Mouse (Mus musculus) stomach, postnatal 0 days (tissue): ENCODE measurements around the gene Ankrd13b. TPM values are rescaled to one million over a fixed set of nuclear protein-coding genes. Genes with fewer than 3 reads are reported as not detected.

Experiments used
- ATAC-seq: fragments of 200-750 bp; cut with Nextera tagmentation; 2 replicates; pipeline ENCODE4 v1.8.0; 2017; ENCODE audit not compliant: low FRiP score, low TSS enrichment
- DNase-seq: peaks from one replicate; pipeline ENCODE4 v3.0.0-alpha.2; 2016; ENCODE audit warnings: low spot score
- H3K27ac ChIP-seq: fragments of 300-500 bp; sonication (generic); replicated peaks from 2 replicates; pipeline ENCODE4 v1.5.1; 2014; ENCODE audit warnings: mild to moderate bottlenecking, control low read depth
- H3K27me3 ChIP-seq: fragments of 300-500 bp; sonication (generic); 2 replicates; pipeline ENCODE4 v1.6.1; 2014; ENCODE audit warnings: low read length; ENCODE audit not compliant: control insufficient read depth, insufficient read depth
- H3K36me3 ChIP-seq: fragments of 300-500 bp; sonication (generic); 2 replicates; pipeline ENCODE4 v1.6.1; 2014; ENCODE audit warnings: low read length, mixed read lengths; ENCODE audit not compliant: control insufficient read depth, insufficient read depth
- H3K4me1 ChIP-seq: fragments of 300-500 bp; sonication (generic); replicated peaks from 2 replicates; pipeline ENCODE4 v1.6.1; 2014; ENCODE audit warnings: antibody characterized with exemption; ENCODE audit not compliant: control insufficient read depth, insufficient read depth
- H3K4me2 ChIP-seq: fragments of 300-500 bp; sonication (generic); replicated peaks from 2 replicates; pipeline ENCODE4 v1.6.1; 2014; ENCODE audit warnings: low read depth, mild to moderate bottlenecking, control low read depth, moderate library complexity
- H3K4me3 ChIP-seq: fragments of 300-500 bp; sonication (generic); 2 replicates; pipeline ENCODE4 v1.5.1; 2014; ENCODE audit warnings: low read depth, low read length, control low read depth
- H3K9ac ChIP-seq: fragments of 300-500 bp; sonication (generic); 2 replicates; pipeline ENCODE4 v1.6.1; 2014; ENCODE audit warnings: mild to moderate bottlenecking, low read length, control low read depth, mixed read lengths
- H3K9me3 ChIP-seq: fragments of 300-500 bp; sonication (generic); 2 replicates; pipeline ENCODE4 v1.6.1; 2016; ENCODE audit warnings: low read length; ENCODE audit not compliant: control insufficient read depth
- CTCF ChIP-seq: IDR thresholded peaks from 2 replicates; pipeline ENCODE4 v1.5.1; 2016; ENCODE audit warnings: antibody characterized with exemption, low read depth, mild to moderate bottlenecking, moderate library complexity
- EP300 ChIP-seq: optimal IDR thresholded peaks from 2 replicates; pipeline ENCODE3; 2016; ENCODE audit warnings: antibody characterized with exemption
- WGBS: fragments of 180-500 bp; shearing (Covaris S2); extraction: QIAGEN DNeasy Blood & Tissue Kit; methylation state at CpG from one replicate; pipeline ENCODE4 v1.1.7; 2014; 5-methylcytosine and 5-hydroxymethylcytosine counted together
- polyA plus RNA-seq: library from polyadenylated mRNA; unstranded; fragments of >200 nt; fragmentation: Nextera tagmentation; extraction: Ambion mirVana; gene quantifications from 2 replicates; pipeline ENCODE4 v1.2.1, GENCODE M21; 2015

Gene Ankrd13b
- polyA plus RNA-seq, 1 experiment from 2014 or later, result 2.4 TPM

GRCm38 (mm10) chr11:77505291-77505980 lies 16.0 kb upstream of the Ankrd13b start:
- H3K9ac ChIP-seq, result no peak overlapping the region
- no peak overlapping the region for H3K4me2 ChIP-seq
- H3K27ac ChIP-seq, result no peak overlapping the region
- DNase-seq (no peak), ATAC-seq (no peak)
- H3K9me3 ChIP-seq, result no peaks in the 10 kb centered on the region
- 78% methylated on average over 22 of the region's 22 CpGs for WGBS
- H3K4me3 ChIP-seq, result no peak overlapping the region
- TF ChIP-seq CTCF (no peak), EP300 (no peak)
- peaks cover 33% of the 10 kb centered on the region for H3K36me3 ChIP-seq
- H3K4me1 ChIP-seq, result peaks cover 3% of the 10 kb centered on the region; the same call in 1 of the 2 replicates
- H3K27me3 ChIP-seq, result no peaks in the 10 kb centered on the region

GRCm38 (mm10) chr11:77504377-77504776 lies 14.9 kb upstream of the Ankrd13b start:
- TF ChIP-seq EP300 (no peak), CTCF (no peak)

GRCm38 (mm10) chr11:77503511-77503910 lies 14.0 kb upstream of the Ankrd13b start:
- TF ChIP-seq EP300 (no peak), CTCF (no peak)
- peaks cover 3% of the 10 kb centered on the region; the same call in 1 of the 2 replicates for H3K4me1 ChIP-seq
- DNase-seq, result peak; percentile 43
- H3K36me3 ChIP-seq, result peaks cover 39% of the 10 kb centered on the region
- H3K9me3 ChIP-seq, result no peaks in the 10 kb centered on the region
- no peak overlapping the region for H3K4me3 ChIP-seq
- H3K4me2 ChIP-seq, result no peak overlapping the region
- WGBS, result 36% methylated on average over 3 of the region's 3 CpGs
- H3K27me3 ChIP-seq, result no peaks in the 10 kb centered on the region
- peak overlapping the region; percentile 27; the same call in 1 of the 2 replicates for H3K9ac ChIP-seq
- ATAC-seq, result peak; percentile 22; the same call in 1 of the 2 replicates
- H3K27ac ChIP-seq, result peak overlapping the region; percentile 45; the same call in 1 of the 2 replicates

More at GRCm38 (mm10) chr11:77504377-77504776, 14.9 kb upstream of the Ankrd13b start:
- Histone ChIP-seq H3K36me3 (peaks cover 39% of the 10 kb centered on the region), H3K9ac (no peak overlapping the region), H3K4me2 (no peak overlapping the region), H3K27me3 (no peaks in the 10 kb centered on the region), H3K9me3 (no peaks in the 10 kb centered on the region), H3K4me1 (peaks cover 4% of the 10 kb centered on the region; the same call in 1 of the 2 replicates), H3K4me3 (no peak overlapping the region), H3K27ac (no peak overlapping the region)
- DNase-seq (no peak), ATAC-seq (no peak)
- 94% methylated on average over 19 of the region's 19 CpGs for WGBS

- Histone ChIP-seq H3K27me3 (no peaks in the 10 kb centered on the region), H3K4me2 (no peak overlapping the region), H3K4me3 (no peak overlapping the region), H3K4me1 (0 out of 2 replicates have a peak, but pooled peaks cover 4% of the 10 kb centered on the region), H3K9ac (no peak overlapping the region), H3K36me3 (peaks cover 39% of the 10 kb centered on the region), H3K9me3 (no peaks in the 10 kb centered on the region), H3K27ac (peak overlapping the region; percentile 45; the same call in 1 of the 2 replicates)
- DNase-seq (no peak), ATAC-seq (no peak)
- WGBS, result 68% methylated on average over 6 of the region's 6 CpGs
- TF ChIP-seq EP300 (no peak), CTCF (no peak)
Measured at GRCm38 (mm10) chr11:77502481-77502880, 13.0 kb upstream of the Ankrd13b start.

- H3K27ac ChIP-seq, result no peak overlapping the region
- no peaks in the 10 kb centered on the region for H3K9me3 ChIP-seq
- no peak overlapping the region for H3K9ac ChIP-seq
- TF ChIP-seq CTCF (no peak), EP300 (no peak)
- 0 out of 2 replicates have a peak, but pooled peaks cover 6% of the 10 kb centered on the region for H3K4me1 ChIP-seq
- no peaks in the 10 kb centered on the region for H3K27me3 ChIP-seq
- no peak overlapping the region for H3K4me3 ChIP-seq
- DNase-seq (no peak), ATAC-seq (no peak)
- 92% methylated on average over 4 of the region's 4 CpGs for WGBS
- H3K4me2 ChIP-seq, result no peak overlapping the region
- peaks cover 37% of the 10 kb centered on the region for H3K36me3 ChIP-seq
Measured at GRCm38 (mm10) chr11:77501971-77502370, 12.5 kb upstream of the Ankrd13b start.

DNA sequence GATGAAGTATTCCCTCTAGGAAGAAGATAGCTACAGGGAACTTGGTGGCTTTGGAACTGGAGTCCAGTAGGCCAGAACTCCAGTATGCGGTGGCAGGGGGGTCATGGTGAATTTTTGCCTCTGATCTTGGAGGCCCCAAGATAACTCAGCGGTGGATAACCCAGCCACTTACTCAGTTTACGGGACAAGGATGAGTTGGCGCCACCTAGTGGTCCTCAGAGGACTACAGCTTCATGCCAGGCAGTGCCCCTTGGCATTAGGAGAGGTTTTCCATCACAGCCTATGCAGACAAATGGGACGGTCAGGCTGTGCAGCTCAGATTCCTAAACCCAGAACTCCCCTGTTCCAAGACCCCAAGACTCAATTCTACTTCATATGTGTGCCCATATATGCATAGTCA lies 11.9 kb upstream of the Ankrd13b start:
- no peak overlapping the region for H3K4me3 ChIP-seq
- DNase-seq (peak; percentile 75), ATAC-seq (no peak)
- H3K9me3 ChIP-seq, result no peaks in the 10 kb centered on the region
- no peak overlapping the region for H3K27ac ChIP-seq
- H3K4me2 ChIP-seq, result no peak overlapping the region
- H3K4me1 ChIP-seq, result 0 out of 2 replicates have a peak, but pooled peaks cover 6% of the 10 kb centered on the region
- no peak overlapping the region for H3K9ac ChIP-seq
- peaks cover 31% of the 10 kb centered on the region for H3K36me3 ChIP-seq
- no peaks in the 10 kb centered on the region for H3K27me3 ChIP-seq
- TF ChIP-seq EP300, result no peak
- peak; percentile 90 for TF ChIP-seq CTCF
- 22% methylated on average over 5 of the region's 5 CpGs for WGBS
